Mouse (Mus musculus) right cerebral cortex, postnatal 25 days (tissue): ENCODE measurements around the gene Nt5c2.
"Not testable (repeated sequence)": the region's sequence is repeated elsewhere in the genome, so short reads cannot be mapped to it uniquely, and the experiment has no call there.

Experiments
- DNase-seq: peaks from one replicate; pipeline ENCODE4 v3.0.0; 2022

The Nt5c2 gene

GRCm38 (mm10) chr19:46984726-46985622 is 30.0 kb downstream of the Nt5c2 start:
- DNase-seq = no peak

- DNase-seq = no peak
Measured at GRCm38 (mm10) chr19:46983966-46984380, 31.0 kb downstream of the Nt5c2 start.

- no peak for DNase-seq
Measured at GRCm38 (mm10) chr19:46983352-46983965, 31.5 kb downstream of the Nt5c2 start.

- DNase-seq = no peak
Measured at GRCm38 (mm10) chr19:46981462-46981861, 33.5 kb downstream of the Nt5c2 start.

- DNase-seq = no peak
Measured at GRCm38 (mm10) chr19:46979781-46980105, 35.2 kb downstream of the Nt5c2 start.

- no peak for DNase-seq
Measured at GRCm38 (mm10) chr19:46978920-46979780, 35.8 kb downstream of the Nt5c2 start.

- not testable (repeated sequence) for DNase-seq
Measured at GRCm38 (mm10) chr19:46978069-46978468, 36.9 kb downstream of the Nt5c2 start.

GRCm38 (mm10) chr19:46977460-46977859 is 37.5 kb downstream of the Nt5c2 start:
- no peak for DNase-seq

- DNase-seq = no peak
Measured at GRCm38 (mm10) chr19:46976743-46977142, 38.2 kb downstream of the Nt5c2 start.

GRCm38 (mm10) chr19:46975997-46976396 is 39.0 kb downstream of the Nt5c2 start:
- no peak for DNase-seq

- no peak for DNase-seq
Measured at GRCm38 (mm10) chr19:46975565-46975964, 39.4 kb downstream of the Nt5c2 start.

- DNase-seq = no peak
Measured at GRCm38 (mm10) chr19:46972159-46972558, 42.8 kb downstream of the Nt5c2 start.

GRCm38 (mm10) chr19:46971712-46972111 is 43.2 kb downstream of the Nt5c2 start:
- DNase-seq = no peak

- DNase-seq = no peak
Measured at GRCm38 (mm10) chr19:46971051-46971689, 43.8 kb downstream of the Nt5c2 start.

GRCm38 (mm10) chr19:46970121-46970729 is 44.7 kb downstream of the Nt5c2 start:
- no peak for DNase-seq

- DNase-seq = no peak
Measured at GRCm38 (mm10) chr19:46969286-46969985, 45.5 kb downstream of the Nt5c2 start.

GRCm38 (mm10) chr19:46968833-46969232 is 46.1 kb downstream of the Nt5c2 start:
- no peak for DNase-seq

- no peak for DNase-seq
Measured at GRCm38 (mm10) chr19:46967861-46968260, 47.1 kb downstream of the Nt5c2 start.

- DNase-seq = no peak
Measured at GRCm38 (mm10) chr19:46966330-46966729, 48.6 kb downstream of the Nt5c2 start.

- DNase-seq = no peak
Measured at GRCm38 (mm10) chr19:46965496-46965895, 49.5 kb downstream of the Nt5c2 start.

GRCm38 (mm10) chr19:46964353-46964752 is 50.6 kb downstream of the Nt5c2 start:
- DNase-seq = no peak

GRCm38 (mm10) chr19:46963440-46963839 is 51.5 kb downstream of the Nt5c2 start:
- DNase-seq = no peak
